Mouse (Mus musculus): ENCODE data around the gene Olfr618.

DNA sequence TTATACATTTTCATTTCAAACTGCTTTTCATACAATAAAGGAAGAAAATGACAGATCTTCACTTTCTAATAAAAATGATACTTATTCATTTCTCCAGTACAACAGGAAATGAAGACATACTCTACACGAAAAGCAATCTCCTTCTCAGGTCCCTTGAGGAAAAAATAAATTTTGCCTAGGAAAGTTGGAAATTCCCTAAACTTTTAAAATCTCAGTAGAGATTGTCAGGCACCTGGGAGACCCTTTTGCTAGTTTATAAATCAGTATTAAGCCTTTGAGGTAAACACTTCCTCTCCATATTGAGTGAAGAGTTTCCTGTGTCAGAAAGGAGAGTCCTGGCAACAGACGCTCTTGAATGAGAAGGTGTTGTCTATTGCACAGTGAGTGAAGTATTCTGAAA is 42.1 kb upstream of the Olfr618 start, which contains the start of gene Olfr613:
- no peak for TF ChIP-seq CTCF (IDR thresholded peaks at IDR 0.05; ENCODE audit: low read depth)
- TF ChIP-seq EP300 (IDR thresholded peaks at IDR 0.05; ENCODE audit: low read depth): no peak
